In genomic region chr7:64773465-64773864, GRCm38 (mm10) we compare ENCODE assay signal across 20 mouse cellular contexts.
DNase-seq lines count a peak whose midpoint lies in the region; ATAC-seq and TF ChIP-seq lines count a peak whose summit lies in the region.
"Had no signal": no experiment of that assay in that cellular context is flagged by ENCODE, and none has a peak within 500 bp of the region (broad histone marks: within the 10 kb centered on the region; RNA-seq: fewer than 3 reads in every experiment).

No protein-coding gene starts in this region.

- ATAC-seq in kidney, postnatal 0 days (replicated peaks; ENCODE audit: low FRiP score, low read depth): no peak
- ATAC-seq in midbrain, embryonic 15.5 days (replicated peaks): no peak
- no peak for ATAC-seq in neural tube, embryonic 11.5 days (ENCODE audit: insufficient read depth, low FRiP score, low TSS enrichment)
- ATAC-seq: forebrain, embryonic 15.5 days; intestine, embryonic 16.5 days; Patski had no signal

- no peak for TF ChIP-seq POLR2A in cerebellum, adult 2 months (IDR thresholded peaks at IDR 0.05; ENCODE audit: borderline replicate concordance, insufficient read depth, low read length)

- H3K36me3 ChIP-seq in kidney, postnatal 0 days (ENCODE audit: insufficient read depth, low read length): no peaks in the 10 kb centered on the region
- H3K36me3 ChIP-seq in midbrain, embryonic 10.5 days: no peaks in the 10 kb centered on the region
- no peaks in the 10 kb centered on the region for H3K36me3 ChIP-seq in midbrain, embryonic 15.5 days (replicated peaks)
- H3K36me3 ChIP-seq in neural tube, embryonic 11.5 days (ENCODE audit: control insufficient read depth, insufficient read depth, low read length): no peaks in the 10 kb centered on the region
- H3K36me3 ChIP-seq: forebrain, embryonic 15.5 days had no signal

- H3K9me3 ChIP-seq in kidney, postnatal 0 days (replicated peaks; ENCODE audit: low read length): no peaks in the 10 kb centered on the region
- no peaks in the 10 kb centered on the region for H3K9me3 ChIP-seq in midbrain, embryonic 10.5 days (replicated peaks)
- H3K9me3 ChIP-seq in midbrain, embryonic 15.5 days: no peaks in the 10 kb centered on the region
- no peaks in the 10 kb centered on the region for H3K9me3 ChIP-seq in neural tube, embryonic 11.5 days (ENCODE audit: control insufficient read depth, low read length)
- H3K9me3 ChIP-seq: forebrain, embryonic 15.5 days had no signal

- H3K4me2 ChIP-seq in kidney, postnatal 0 days (ENCODE audit: low read length): no peak overlapping the region
- no peak overlapping the region for H3K4me2 ChIP-seq in midbrain, embryonic 15.5 days
- no peak overlapping the region for H3K4me2 ChIP-seq in neural tube, embryonic 11.5 days (ENCODE audit: low read depth)
- H3K4me2 ChIP-seq: forebrain, embryonic 15.5 days; heart, embryonic 11.5 days had no signal

- WGBS in cerebellum, adult 2 months: 47% methylated on average over 10 of the region's 10 CpGs
- WGBS in kidney, postnatal 0 days: 44% methylated on average over 10 of the region's 10 CpGs
- 37% methylated on average over 10 of the region's 10 CpGs for WGBS in midbrain, embryonic 10.5 days
- 41% methylated on average over 10 of the region's 10 CpGs for WGBS in midbrain, embryonic 15.5 days
- 36% methylated on average over 10 of the region's 10 CpGs for WGBS in neural tube, embryonic 11.5 days

- no peaks in the 10 kb centered on the region; the same call in 1 of the 2 replicates for H3K4me1 ChIP-seq in cerebellum, adult 2 months (ENCODE audit: control insufficient read depth, insufficient read depth, low read length)
- H3K4me1 ChIP-seq in kidney, postnatal 0 days (replicated peaks; ENCODE audit: insufficient read depth, low read length): no peaks in the 10 kb centered on the region
- peaks cover 25% of the 10 kb centered on the region for H3K4me1 ChIP-seq in midbrain, embryonic 10.5 days
- 0 out of 2 replicates have a peak, but pooled peaks cover 3% of the 10 kb centered on the region for H3K4me1 ChIP-seq in midbrain, embryonic 15.5 days
- 0 out of 2 replicates have a peak, but pooled peaks cover 6% of the 10 kb centered on the region for H3K4me1 ChIP-seq in neural tube, embryonic 11.5 days (ENCODE audit: control insufficient read depth, insufficient read depth, low read length)
- H3K4me1 ChIP-seq: forebrain, embryonic 15.5 days had no signal

- no peak overlapping the region for H3K27ac ChIP-seq in cerebellum, adult 2 months (ENCODE audit: insufficient read depth, low read length)
- no peak overlapping the region for H3K27ac ChIP-seq in kidney, postnatal 0 days
- H3K27ac ChIP-seq in midbrain, embryonic 10.5 days (replicated peaks): no peak overlapping the region
- no peak overlapping the region for H3K27ac ChIP-seq in midbrain, embryonic 15.5 days
- no peak overlapping the region for H3K27ac ChIP-seq in neural tube, embryonic 11.5 days (ENCODE audit: low read depth, low read length)
- H3K27ac ChIP-seq: forebrain, embryonic 15.5 days had no signal

- peak; percentile 8; the same call in 1 of the 2 replicates for TF ChIP-seq CTCF in cerebellum, adult 2 months (IDR thresholded peaks at IDR 0.05; ENCODE audit: borderline replicate concordance, insufficient read depth, low read depth, low read length)
- peak; percentile 39 for TF ChIP-seq CTCF in kidney, postnatal 0 days (IDR thresholded peaks at IDR 0.05; ENCODE audit: low read depth)

- no peaks in the 10 kb centered on the region for H3K27me3 ChIP-seq in cerebellum, adult 2 months (ENCODE audit: control insufficient read depth, insufficient read depth, low read length)
- H3K27me3 ChIP-seq in kidney, postnatal 0 days (ENCODE audit: insufficient read depth, low read length): no peaks in the 10 kb centered on the region
- H3K27me3 ChIP-seq in midbrain, embryonic 10.5 days (ENCODE audit: low read depth, poor library complexity, severe bottlenecking): no peaks in the 10 kb centered on the region
- no peaks in the 10 kb centered on the region for H3K27me3 ChIP-seq in midbrain, embryonic 15.5 days (replicated peaks)
- no peaks in the 10 kb centered on the region for H3K27me3 ChIP-seq in neural tube, embryonic 11.5 days (ENCODE audit: control insufficient read depth, insufficient read depth, low read length)
- H3K27me3 ChIP-seq: forebrain, embryonic 15.5 days; Patski had no signal

- DNase-seq in cerebellum, adult 2 months: no peak
- no peak for DNase-seq in cerebellum, postnatal 14 days
- DNase-seq in kidney, postnatal 0 days (ENCODE audit: low spot score): no peak
- no peak for DNase-seq in kidney, postnatal 14 days
- DNase-seq in midbrain, embryonic 10.5 days (ENCODE audit: low spot score): peak; percentile 17
- peak; percentile 44 for DNase-seq in neural tube, embryonic 11.5 days (ENCODE audit: low spot score)
- no peak for DNase-seq in yolk sac, embryonic 10.5 days (ENCODE audit: low spot score)
- DNase-seq: cerebellum, adult 11-12 months; gastrocnemius, postnatal 14 days; heart, postnatal 36 days; kidney, postnatal 10 days; left cerebral cortex, postnatal 4 days; right cerebral cortex, postnatal 14 days; thymus, postnatal 4 days had no signal

- H3K9ac ChIP-seq in kidney, postnatal 0 days (ENCODE audit: low read depth, low read length): no peak overlapping the region
- no peak overlapping the region for H3K9ac ChIP-seq in midbrain, embryonic 15.5 days
- H3K9ac ChIP-seq in neural tube, embryonic 11.5 days (ENCODE audit: low read length): no peak overlapping the region
- H3K9ac ChIP-seq: forebrain, embryonic 15.5 days had no signal

- no peak overlapping the region for H3K4me3 ChIP-seq in cerebellum, adult 2 months (replicated peaks; ENCODE audit: insufficient read depth, low read depth, low read length)
- H3K4me3 ChIP-seq in kidney, postnatal 0 days (replicated peaks; ENCODE audit: low read depth, low read length): no peak overlapping the region
- no peak overlapping the region for H3K4me3 ChIP-seq in midbrain, embryonic 10.5 days
- no peak overlapping the region for H3K4me3 ChIP-seq in midbrain, embryonic 15.5 days
- no peak overlapping the region for H3K4me3 ChIP-seq in neural tube, embryonic 11.5 days (ENCODE audit: low read depth, low read length)
- H3K4me3 ChIP-seq: forebrain, embryonic 15.5 days; myocyte had no signal

Comparison
In these comparisons a context has a peak if more than half of its experiments do, and no peak if none do; other contexts are left out.
1. DNase-seq: peak in midbrain, embryonic 10.5 days (single experiment) and neural tube, embryonic 11.5 days (single experiment); none in cerebellum, adult 2 months (0 of 2), cerebellum, postnatal 14 days (0 of 2), kidney, postnatal 0 days (single experiment), kidney, postnatal 14 days (single experiment) and yolk sac, embryonic 10.5 days (single experiment).